Mouse (Mus musculus) retina, embryonic 14.5 days (tissue): ENCODE results near the gene Aox2.

Experiments
- DNase-seq: peaks from one replicate; pipeline ENCODE4 v3.0.0-alpha.2; 2015; ENCODE audit warnings: low spot score

The Aox2 gene

GRCm38 (mm10) chr1:58401396-58401795 is 123.3 kb downstream of the Aox2 start:
- DNase-seq: no peak

GRCm38 (mm10) chr1:58403745-58404144 is 125.6 kb downstream of the Aox2 start:
- DNase-seq: no peak

- DNase-seq: no peak
These were observed 129.2 kb downstream of the Aox2 start for GRCm38 (mm10) chr1:58407321-58407720.

- no peak for DNase-seq
These were observed 130.0 kb downstream of the Aox2 start for GRCm38 (mm10) chr1:58408141-58408540.

- no peak for DNase-seq
These were observed 131.5 kb downstream of the Aox2 start for GRCm38 (mm10) chr1:58409553-58410197.

- DNase-seq: no peak
These were observed 132.1 kb downstream of the Aox2 start for GRCm38 (mm10) chr1:58410198-58410588.

- DNase-seq: no peak
These were observed 132.7 kb downstream of the Aox2 start for GRCm38 (mm10) chr1:58410776-58411175.

- DNase-seq: no peak
These were observed 137.3 kb downstream of the Aox2 start for GRCm38 (mm10) chr1:58415442-58415841.

GRCm38 (mm10) chr1:58416048-58416447 is 137.9 kb downstream of the Aox2 start:
- DNase-seq: no peak

- DNase-seq: no peak
These were observed 141.9 kb downstream of the Aox2 start for GRCm38 (mm10) chr1:58420032-58420431.

- DNase-seq: no peak
These were observed 142.8 kb downstream of the Aox2 start for GRCm38 (mm10) chr1:58420961-58421360.

GRCm38 (mm10) chr1:58422879-58423278 is 144.8 kb downstream of the Aox2 start:
- DNase-seq: peak; percentile 74

- DNase-seq: peak; percentile 98
These were observed 145.5 kb downstream of the Aox2 start, which contains the start of gene Clk1 for GRCm38 (mm10) chr1:58423371-58424248. Gene Clk1, minus strand, starts transcription at chr1:58424066.

- no peak for DNase-seq
These were observed 146.4 kb downstream of the Aox2 start for GRCm38 (mm10) chr1:58424551-58424950.
